Mouse (Mus musculus): ENCODE data around the gene Mrps21. TPM values are rescaled to one million over a fixed set of nuclear protein-coding genes. Genes with fewer than 3 reads are reported as not detected.
"Not testable (repeated sequence)": the region's sequence is repeated elsewhere in the genome, so short reads cannot be mapped to it uniquely, and the experiment has no call there.

The Mrps21 gene
- polyA plus RNA-seq, 1 experiment from 2014 or later = 280 TPM

DNA sequence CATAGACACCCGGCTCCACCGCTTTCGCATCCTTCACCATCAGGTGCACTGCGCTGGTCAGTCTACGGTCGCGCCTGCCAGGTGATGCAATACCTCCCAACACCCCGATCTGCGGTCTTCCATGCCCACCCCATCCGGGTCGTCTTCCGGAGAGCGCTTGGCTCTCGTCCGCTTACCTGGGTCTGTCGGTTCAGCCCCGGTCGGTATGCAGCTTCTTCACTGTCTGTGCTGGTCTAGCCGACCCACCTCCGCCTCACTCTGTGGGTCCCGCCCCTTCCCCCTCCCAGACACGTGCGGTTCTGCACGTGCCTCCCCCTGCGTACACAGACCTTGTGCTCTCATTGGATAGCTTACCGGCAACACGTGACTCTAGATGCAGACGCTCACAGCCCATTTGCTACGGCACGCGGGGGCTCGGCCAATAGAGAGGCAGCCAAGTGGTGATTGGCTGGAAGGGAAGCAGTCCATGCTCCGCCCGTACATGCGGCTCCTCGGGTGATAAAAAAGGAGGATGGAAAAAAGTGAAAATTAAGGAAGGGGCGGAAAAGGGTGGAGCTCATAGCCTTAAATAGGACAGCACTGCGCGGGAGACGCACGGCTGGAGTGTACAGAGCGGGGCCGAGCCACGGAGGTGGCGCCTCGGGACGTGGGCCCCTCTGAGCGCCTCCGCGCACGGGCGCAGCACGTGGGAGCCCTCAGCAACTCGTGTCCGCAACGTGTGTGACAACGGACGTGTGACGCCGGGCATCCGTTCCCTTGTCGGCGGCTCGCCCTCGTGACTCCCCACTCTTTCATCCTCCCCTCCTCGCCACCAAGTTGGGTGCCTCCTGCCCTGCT lies 10.9 kb upstream of the Mrps21 start, which contains the start of gene Ciart:
Gene Ciart, minus strand, starts transcription at position 273 of the 837 bp plus-strand sequence.
- peak within 1 kb of the TSS; percentile 56 for H3K4me3 ChIP-seq (ENCODE audit: inconsistent target)
- H3K27ac ChIP-seq = peak within 1 kb of the TSS; percentile 40
- 1% methylated on average over 65 of the region's 66 CpGs for WGBS (ENCODE audit: missing documents)
- H3K79me2 ChIP-seq (ENCODE audit: inconsistent target) = no peaks in the 10 kb centered on the region
- peaks cover 29% of the 10 kb centered on the region for H3K36me3 ChIP-seq (ENCODE audit: inconsistent target)

DNA sequence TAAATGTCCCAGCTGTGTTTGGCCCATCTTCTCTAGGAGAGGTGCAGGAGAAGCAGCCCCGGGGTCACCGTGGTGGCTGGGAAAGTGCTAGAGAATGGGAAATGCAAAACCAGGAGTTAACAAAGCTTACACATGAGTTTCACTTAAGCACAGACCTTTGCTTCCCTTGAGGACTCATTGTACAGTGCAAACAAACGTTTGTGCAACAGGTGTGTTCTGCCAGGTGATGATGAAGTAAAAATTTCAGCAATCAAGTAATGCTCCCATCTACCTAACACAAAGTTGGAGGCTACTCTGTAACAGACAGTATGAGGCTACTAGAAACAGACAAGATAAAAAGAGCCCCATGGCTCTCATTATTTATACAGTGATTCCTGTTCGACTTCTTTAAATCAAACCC lies 7.7 kb upstream of the Mrps21 start:
- 92% methylated on average over 4 of the region's 4 CpGs for WGBS (ENCODE audit: missing documents)
- H3K4me3 ChIP-seq (ENCODE audit: inconsistent target) = no peak overlapping the region

DNA sequence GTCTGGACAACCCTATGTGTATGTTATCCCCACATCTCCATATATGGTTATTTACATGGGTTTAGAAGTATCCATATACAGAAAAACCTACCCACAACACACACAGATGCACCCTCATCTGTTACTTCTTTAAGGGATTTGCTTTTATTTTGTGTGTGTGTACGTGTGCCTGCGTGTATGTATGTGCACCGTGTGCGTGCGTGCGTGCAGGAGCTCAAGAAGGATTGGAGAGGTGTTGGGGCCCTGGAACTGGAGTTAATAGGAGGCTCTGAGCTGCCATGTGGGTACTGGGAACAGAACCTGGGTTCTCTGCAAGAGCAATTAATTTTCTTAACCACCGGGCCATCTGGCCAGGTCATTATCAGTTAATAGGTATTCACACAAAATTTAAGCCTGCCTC lies 729 bp upstream of the Mrps21 start:
- peak overlapping the region; percentile 83 for H3K4me3 ChIP-seq (ENCODE audit: inconsistent target)
- 89% methylated on average over 7 of the region's 7 CpGs for WGBS (ENCODE audit: missing documents)
- H3K36me3 ChIP-seq (ENCODE audit: inconsistent target) = peaks cover 25% of the 10 kb centered on the region
- H3K27ac ChIP-seq = peak overlapping the region; percentile 64; the same call in 1 of the 2 replicates
- H3K79me2 ChIP-seq (ENCODE audit: inconsistent target) = peaks cover 61% of the 10 kb centered on the region

More for the DNA sequence above, 7.7 kb upstream of the Mrps21 start:
- no peaks in the 10 kb centered on the region; the same call in 1 of the 2 replicates for H3K36me3 ChIP-seq (ENCODE audit: inconsistent target)
- no peak overlapping the region for H3K27ac ChIP-seq
- H3K79me2 ChIP-seq (ENCODE audit: inconsistent target) = no peaks in the 10 kb centered on the region; the same call in 1 of the 2 replicates

- Histone ChIP-seq H3K4me3 (ENCODE audit: inconsistent target) (peak overlapping the region; percentile 83), H3K27ac (peak overlapping the region; percentile 64), H3K79me2 (ENCODE audit: inconsistent target) (peaks cover 68% of the 10 kb centered on the region), H3K36me3 (ENCODE audit: inconsistent target) (peaks cover 27% of the 10 kb centered on the region)
- WGBS (ENCODE audit: missing documents) = 8% methylated on average over 14 of the region's 15 CpGs
Measured at GRCm38 (mm10) chr3:95870976-95871375, 343 bp downstream of the Mrps21 start.

DNA sequence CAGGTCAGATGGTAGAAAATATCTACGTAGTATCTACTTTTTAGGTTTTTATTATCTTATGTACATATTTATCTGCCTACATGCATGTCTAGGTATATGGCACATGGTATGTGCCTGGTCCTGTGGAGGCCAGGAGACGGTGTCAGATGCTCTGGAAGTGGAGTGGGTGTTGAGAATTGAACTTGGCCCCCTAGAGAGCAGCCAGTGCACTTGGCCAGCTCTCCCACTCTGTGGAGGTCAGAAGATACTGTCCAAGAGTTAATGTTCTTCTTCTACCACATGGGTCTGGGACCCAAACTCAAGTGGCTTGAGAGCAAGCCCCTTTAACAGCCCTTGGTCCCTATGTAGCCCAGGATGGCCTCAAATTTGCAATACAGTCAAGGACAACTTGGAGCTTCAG lies 3.9 kb downstream of the Mrps21 start:
- Histone ChIP-seq H3K4me3 (ENCODE audit: inconsistent target) (no peak overlapping the region), H3K79me2 (ENCODE audit: inconsistent target) (peaks cover 66% of the 10 kb centered on the region), H3K27ac (no peak overlapping the region), H3K36me3 (ENCODE audit: inconsistent target) (peaks cover 53% of the 10 kb centered on the region)
- 100% methylated on average over 2 of the region's 2 CpGs for WGBS (ENCODE audit: missing documents)

DNA sequence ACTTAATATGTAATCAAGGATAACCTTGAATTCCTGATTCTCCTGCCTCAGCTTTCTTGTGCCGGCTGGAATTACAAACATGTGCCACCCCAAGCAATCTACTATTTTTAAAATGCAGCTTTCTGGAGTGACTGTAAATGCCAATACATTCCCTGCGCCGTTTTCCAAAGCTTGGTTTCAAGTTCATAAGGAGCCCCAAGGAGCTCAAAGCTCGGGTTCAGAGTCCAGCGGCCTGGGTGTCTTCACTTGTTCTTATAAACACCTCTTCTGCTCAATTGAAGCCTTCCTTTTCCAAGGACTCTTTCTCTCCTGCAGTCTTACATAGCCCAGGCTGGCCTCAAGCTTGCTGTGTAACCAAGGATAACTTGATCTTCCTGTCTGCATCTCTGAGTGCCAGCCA lies 5.2 kb downstream of the Mrps21 start:
- Histone ChIP-seq H3K27ac (no peak overlapping the region), H3K36me3 (ENCODE audit: inconsistent target) (peaks cover 53% of the 10 kb centered on the region), H3K4me3 (ENCODE audit: inconsistent target) (no peak overlapping the region), H3K79me2 (ENCODE audit: inconsistent target) (peaks cover 53% of the 10 kb centered on the region)
- 87% methylated on average over 5 of the region's 5 CpGs for WGBS (ENCODE audit: missing documents)

GRCm38 (mm10) chr3:95865571-95865970 lies 5.7 kb downstream of the Mrps21 start:
- Histone ChIP-seq H3K36me3 (ENCODE audit: inconsistent target) (peaks cover 53% of the 10 kb centered on the region), H3K27ac (no peak overlapping the region), H3K4me3 (ENCODE audit: inconsistent target) (no peak overlapping the region), H3K79me2 (ENCODE audit: inconsistent target) (peaks cover 48% of the 10 kb centered on the region)
- WGBS (ENCODE audit: missing documents) = 95% methylated on average over 20 of the region's 20 CpGs

DNA sequence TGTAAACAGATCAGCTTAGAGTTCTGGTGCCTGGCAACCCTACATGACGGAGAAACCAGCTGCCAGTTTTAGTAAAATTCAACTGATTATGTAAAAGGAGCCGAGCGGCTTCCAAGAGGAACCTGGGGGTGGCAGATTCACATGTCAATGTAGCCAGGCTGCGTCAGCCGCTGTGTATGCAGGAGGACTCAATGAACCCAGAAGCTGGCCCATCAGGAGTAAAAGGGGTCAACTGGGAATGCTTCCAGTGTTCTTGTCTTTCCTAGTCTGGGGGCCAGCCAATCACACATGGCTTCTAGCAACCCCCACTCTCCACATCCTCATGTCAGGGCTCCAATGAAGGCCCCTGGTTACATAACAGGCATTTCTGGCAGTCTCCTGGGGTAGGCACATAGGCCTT lies 6.3 kb downstream of the Mrps21 start:
- H3K36me3 ChIP-seq (ENCODE audit: inconsistent target) = peaks cover 53% of the 10 kb centered on the region
- peaks cover 43% of the 10 kb centered on the region for H3K79me2 ChIP-seq (ENCODE audit: inconsistent target)
- WGBS (ENCODE audit: missing documents) = 95% methylated on average over 5 of the region's 5 CpGs
- no peak overlapping the region for H3K27ac ChIP-seq
- no peak overlapping the region for H3K4me3 ChIP-seq (ENCODE audit: inconsistent target)

DNA sequence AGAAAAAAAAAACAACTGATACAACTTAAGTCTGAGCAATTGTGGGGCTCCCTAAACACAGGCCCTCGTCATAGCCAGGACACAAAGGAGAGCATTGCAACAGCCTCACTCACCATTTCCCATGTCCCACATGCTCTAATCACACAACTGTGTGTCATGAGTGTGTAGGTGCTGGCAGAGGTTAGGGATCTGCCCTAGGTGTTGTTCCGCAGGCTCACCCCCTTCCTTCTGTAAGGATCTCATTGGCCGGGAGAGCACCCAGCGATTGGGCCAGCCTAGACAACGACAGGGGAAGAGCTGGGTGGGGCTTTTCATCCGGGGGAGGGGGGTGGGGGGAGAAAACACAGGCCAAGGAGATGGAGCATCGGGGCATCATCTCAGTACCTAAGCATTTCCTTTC lies 7.7 kb downstream of the Mrps21 start:
- peaks cover 41% of the 10 kb centered on the region for H3K36me3 ChIP-seq (ENCODE audit: inconsistent target)
- no peak overlapping the region for H3K27ac ChIP-seq
- 78% methylated on average over 6 of the region's 7 CpGs for WGBS (ENCODE audit: missing documents)
- no peak overlapping the region for H3K4me3 ChIP-seq (ENCODE audit: inconsistent target)
- H3K79me2 ChIP-seq (ENCODE audit: inconsistent target) = peaks cover 28% of the 10 kb centered on the region; the same call in 1 of the 2 replicates

DNA sequence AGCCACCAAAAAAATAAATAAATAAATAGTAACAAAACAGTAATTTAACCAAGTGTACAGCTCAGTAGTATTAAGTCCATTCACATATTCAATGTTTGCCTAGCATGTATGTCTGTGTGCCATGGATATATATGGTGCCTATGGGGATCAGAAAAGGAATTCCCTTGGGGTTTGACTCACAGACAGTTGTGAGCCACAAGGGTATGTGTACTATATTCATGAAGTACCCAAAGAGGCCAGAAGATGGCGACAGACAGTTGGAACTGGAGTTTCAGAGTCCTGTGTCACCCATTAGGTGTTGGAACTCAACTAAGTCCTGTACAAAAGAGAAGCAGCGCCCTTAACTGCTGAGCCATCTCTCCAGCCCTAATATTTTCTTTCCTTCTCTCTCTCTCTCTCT lies 9.5 kb downstream of the Mrps21 start:
- peaks cover 26% of the 10 kb centered on the region; the same call in 1 of the 2 replicates for H3K36me3 ChIP-seq (ENCODE audit: inconsistent target)
- H3K79me2 ChIP-seq (ENCODE audit: inconsistent target) = peaks cover 15% of the 10 kb centered on the region; the same call in 1 of the 2 replicates
- H3K27ac ChIP-seq = no peak overlapping the region
- H3K4me3 ChIP-seq (ENCODE audit: inconsistent target) = no peak overlapping the region
- 45% methylated on average over 2 of the region's 2 CpGs for WGBS (ENCODE audit: missing documents)

- H3K4me3 ChIP-seq (ENCODE audit: inconsistent target) = no peak overlapping the region
- peaks cover 26% of the 10 kb centered on the region; the same call in 1 of the 2 replicates for H3K36me3 ChIP-seq (ENCODE audit: inconsistent target)
- H3K79me2 ChIP-seq (ENCODE audit: inconsistent target) = peaks cover 11% of the 10 kb centered on the region; the same call in 1 of the 2 replicates
- WGBS (ENCODE audit: missing documents) = 89% methylated on average over 10 of the region's 10 CpGs
- no peak overlapping the region for H3K27ac ChIP-seq
Measured at GRCm38 (mm10) chr3:95861216-95861615, 10.1 kb downstream of the Mrps21 start.

DNA sequence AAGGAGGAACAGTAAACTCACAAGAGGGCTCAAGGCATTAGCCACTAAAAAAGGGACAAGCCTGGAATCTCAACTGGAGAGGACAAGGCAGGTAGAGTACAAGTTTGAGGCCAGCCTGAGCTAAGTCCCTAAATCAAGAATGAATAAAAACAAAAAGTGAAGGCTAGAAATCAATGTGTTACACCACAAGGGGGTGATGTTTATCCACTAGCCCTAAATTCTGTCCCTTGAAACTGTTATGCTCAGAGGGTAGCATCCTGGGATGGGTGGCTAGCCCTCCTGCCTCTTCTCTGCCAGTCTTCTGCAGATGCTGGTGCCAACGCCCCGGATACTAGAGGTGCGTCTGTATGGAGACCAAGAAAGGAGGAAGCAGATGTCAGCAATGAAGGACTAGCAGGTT lies 11.0 kb downstream of the Mrps21 start:
- Histone ChIP-seq H3K79me2 (ENCODE audit: inconsistent target) (peaks cover 11% of the 10 kb centered on the region), H3K36me3 (ENCODE audit: inconsistent target) (peaks cover 22% of the 10 kb centered on the region; the same call in 1 of the 2 replicates), H3K27ac (no peak overlapping the region), H3K4me3 (ENCODE audit: inconsistent target) (no peak overlapping the region)
- WGBS (ENCODE audit: missing documents) = 81% methylated on average over 3 of the region's 3 CpGs

- 100% methylated on average over 3 of the region's 3 CpGs for WGBS (ENCODE audit: missing documents)
- H3K4me3 ChIP-seq (ENCODE audit: inconsistent target); H3K36me3 ChIP-seq (ENCODE audit: inconsistent target); H3K27ac ChIP-seq: not testable (repeated sequence)
- peaks cover 23% of the 10 kb centered on the region for H3K79me2 ChIP-seq (ENCODE audit: inconsistent target)
Measured at GRCm38 (mm10) chr3:95858278-95858677, 13.0 kb downstream of the Mrps21 start.

- peaks cover 28% of the 10 kb centered on the region for H3K79me2 ChIP-seq (ENCODE audit: inconsistent target)
- peaks cover 13% of the 10 kb centered on the region for H3K36me3 ChIP-seq (ENCODE audit: inconsistent target)
- no CpG with 5 or more reads among the region's 1 CpGs for WGBS (ENCODE audit: missing documents)
- not testable (repeated sequence) for H3K4me3 ChIP-seq (ENCODE audit: inconsistent target); H3K27ac ChIP-seq
Measured at GRCm38 (mm10) chr3:95857050-95857449, 14.3 kb downstream of the Mrps21 start.

- H3K36me3 ChIP-seq (ENCODE audit: inconsistent target) = peaks cover 22% of the 10 kb centered on the region
Measured at GRCm38 (mm10) chr3:95856115-95856514, 15.2 kb downstream of the Mrps21 start.

More at GRCm38 (mm10) chr3:95856115-95856514, 15.2 kb downstream of the Mrps21 start:
- Histone ChIP-seq H3K4me3 (ENCODE audit: inconsistent target) (no peak overlapping the region; the same call in 1 of the 2 replicates), H3K79me2 (ENCODE audit: inconsistent target) (peaks cover 28% of the 10 kb centered on the region), H3K27ac (no peak overlapping the region)
- WGBS (ENCODE audit: missing documents) = 50% methylated on average over 7 of the region's 7 CpGs
